Mouse (Mus musculus) MEL (cell line): ENCODE data around the gene Itgae. TPM values are rescaled to one million over a fixed set of nuclear protein-coding genes. Genes with fewer than 3 reads are reported as not detected.

ENCODE experiments used
- DNase-seq: peaks from one replicate; pipeline ENCODE4 v3.0.0; 2011; ENCODE audit warnings: low read depth, low spot score
- H3K27ac ChIP-seq: 2 replicates; pipeline ENCODE4 v1.5.1; 2012; ENCODE audit warnings: low read depth, mild to moderate bottlenecking, control low read depth, low read length, moderate library complexity; ENCODE audit not compliant: control insufficient read depth
- H3K27me3 ChIP-seq, 2 experiments: fragments of 150-350 bp in 1 of 2; sonication (generic) in 1 of 2; 2 replicates each; pipeline ENCODE4 v1.6.1; 2012; ENCODE audit warnings: low read length in 2 of 2, mild to moderate bottlenecking in 2 of 2, improper control_type of control experiment in 1 of 2, moderate library complexity in 1 of 2; ENCODE audit not compliant: insufficient read depth in 2 of 2, control insufficient read depth in 1 of 2
- H3K36me3 ChIP-seq, 2 experiments: 2 replicates each; pipeline ENCODE4 v1.6.1; 2012 to 2014; ENCODE audit warnings: low read length in 2 of 2, improper control_type of control experiment in 1 of 2, inconsistent platforms in 1 of 2, mild to moderate bottlenecking in 1 of 2; ENCODE audit not compliant: insufficient read depth in 2 of 2, control insufficient read depth in 1 of 2
- H3K4me1 ChIP-seq, 2 experiments: fragments of 150-350 bp in 1 of 2; sonication (generic) in 1 of 2; 2 replicates each; pipeline ENCODE4 v1.6.1; 2012; ENCODE audit warnings: low read length in 2 of 2, improper control_type of control experiment in 1 of 2, mild to moderate bottlenecking in 1 of 2; ENCODE audit not compliant: insufficient read depth in 2 of 2, control insufficient read depth in 1 of 2
- H3K4me3 ChIP-seq, 2 experiments: fragments of 150-350 bp in 1 of 2; sonication (generic) in 1 of 2; 2 replicates each; pipeline ENCODE4 v1.5.1; 2012; ENCODE audit warnings: low read depth in 2 of 2, low read length in 2 of 2, mild to moderate bottlenecking in 2 of 2, moderate library complexity in 2 of 2, control low read depth in 1 of 2, improper control_type of control experiment in 1 of 2; ENCODE audit not compliant: control insufficient read depth in 1 of 2, insufficient read depth in 1 of 2
- H3K79me2 ChIP-seq: 2 replicates; pipeline ENCODE4 v1.6.1; 2012; ENCODE audit warnings: mild to moderate bottlenecking, low read length, moderate library complexity; ENCODE audit not compliant: control insufficient read depth, poor library complexity, insufficient read depth
- H3K9ac ChIP-seq: 2 replicates; pipeline ENCODE4 v1.6.1; 2012; ENCODE audit warnings: low read depth, mild to moderate bottlenecking, control low read depth, low read length, moderate library complexity; ENCODE audit not compliant: control insufficient read depth, poor library complexity, severe bottlenecking
- H3K9me3 ChIP-seq: fragments of 150-350 bp; sonication (generic); replicated peaks from 2 replicates; pipeline ENCODE4 v1.6.1; 2012; ENCODE audit warnings: mild to moderate bottlenecking, low read length, improper control_type of control experiment, moderate library complexity; ENCODE audit not compliant: insufficient read depth
- BHLHE40 ChIP-seq: IDR thresholded peaks from 2 replicates; pipeline ENCODE4 v1.6.1; 2012; ENCODE audit warnings: low read depth, mild to moderate bottlenecking, inconsistent platforms, low read length, improper control_type of control experiment, borderline replicate concordance
- CTCF ChIP-seq, 3 experiments: IDR thresholded peaks in 2 of 3; conservative IDR thresholded peaks in 1 of 3; 2 replicates each; pipeline ENCODE4 v1.5.1; 2011 to 2012; ENCODE audit warnings: low read length in 3 of 3, low read depth in 2 of 3, mild to moderate bottlenecking in 2 of 3, improper control_type of control experiment in 1 of 3, inconsistent platforms in 1 of 3, mixed read lengths in 1 of 3, moderate library complexity in 1 of 3; ENCODE audit not compliant: control insufficient read depth in 1 of 3, insufficient read depth in 1 of 3, poor library complexity in 1 of 3, severe bottlenecking in 1 of 3
- ELF1 ChIP-seq: IDR thresholded peaks from 2 replicates; pipeline ENCODE4 v1.6.1; 2014; ENCODE audit warnings: low read depth, mild to moderate bottlenecking, inconsistent platforms, low read length, improper control_type of control experiment, moderate library complexity
- EP300 ChIP-seq, 2 experiments: IDR thresholded peaks; 2 replicates each; pipeline ENCODE4 v1.6.1; 2011; ENCODE audit warnings: improper control_type of control experiment in 2 of 2, low read length in 2 of 2, low read depth in 1 of 2, mild to moderate bottlenecking in 1 of 2
- ETS1 ChIP-seq: IDR thresholded peaks from 2 replicates; pipeline ENCODE4 v1.6.1; 2012; ENCODE audit warnings: low read depth, mild to moderate bottlenecking, inconsistent platforms, low read length, improper control_type of control experiment, moderate library complexity
- GABPA ChIP-seq: IDR thresholded peaks from 2 replicates; pipeline ENCODE4 v1.6.1; 2012; ENCODE audit warnings: low read depth, mild to moderate bottlenecking, inconsistent platforms, low read length, improper control_type of control experiment, moderate library complexity
- GATA1 ChIP-seq: IDR thresholded peaks from 2 replicates; pipeline ENCODE4 v1.6.1; 2011; ENCODE audit warnings: low read depth, low read length, improper control_type of control experiment
- JUND ChIP-seq: IDR thresholded peaks from 2 replicates; pipeline ENCODE4 v1.6.1; 2011; ENCODE audit warnings: low read depth, mild to moderate bottlenecking, improper control_type of control experiment, low read length
- MAX ChIP-seq: IDR thresholded peaks from 2 replicates; pipeline ENCODE4 v1.6.1; 2011; ENCODE audit warnings: low read length, improper control_type of control experiment
- MEF2A ChIP-seq: IDR thresholded peaks from 2 replicates; pipeline ENCODE4 v1.6.1; 2014; ENCODE audit warnings: low read depth, mild to moderate bottlenecking, inconsistent platforms, low read length, improper control_type of control experiment; ENCODE audit not compliant: poor library complexity, insufficient replicate concordance, severe bottlenecking; ENCODE audit errors: extremely low read depth
- MXI1 ChIP-seq: IDR thresholded peaks from 2 replicates; pipeline ENCODE4 v1.6.1; 2011; ENCODE audit warnings: mild to moderate bottlenecking, low read depth, low read length, improper control_type of control experiment
- MYC ChIP-seq: IDR thresholded peaks from 2 replicates; pipeline ENCODE4 v1.6.1; 2011; ENCODE audit warnings: low read depth, mild to moderate bottlenecking, low read length, improper control_type of control experiment, moderate library complexity
- NELFE ChIP-seq: IDR thresholded peaks from 2 replicates; pipeline ENCODE4 v1.6.1; 2011; ENCODE audit warnings: low read depth, low read length, improper control_type of control experiment
- NRF1 ChIP-seq: IDR thresholded peaks from 2 replicates; pipeline ENCODE4 v1.6.1; 2014; ENCODE audit warnings: low read depth, mild to moderate bottlenecking, inconsistent platforms, low read length, improper control_type of control experiment, moderate library complexity; ENCODE audit not compliant: poor library complexity, insufficient read depth, severe bottlenecking
- RAD21 ChIP-seq: IDR thresholded peaks from 2 replicates; pipeline ENCODE4 v1.6.1; 2011; ENCODE audit warnings: mild to moderate bottlenecking, low read depth, low read length, improper control_type of control experiment
- SIN3A ChIP-seq: IDR thresholded peaks from 2 replicates; pipeline ENCODE4 v1.6.1; 2012; ENCODE audit warnings: low read length, improper control_type of control experiment, inconsistent platforms
- SMC3 ChIP-seq: IDR thresholded peaks from 2 replicates; pipeline ENCODE4 v1.6.1; 2011; ENCODE audit warnings: low read depth, low read length, improper control_type of control experiment
- TAL1 ChIP-seq: IDR thresholded peaks from 2 replicates; pipeline ENCODE4 v1.6.1; 2012; ENCODE audit warnings: mild to moderate bottlenecking, inconsistent platforms, low read length, moderate library complexity, mixed read lengths
- TCF12 ChIP-seq: IDR thresholded peaks from 2 replicates; pipeline ENCODE4 v1.6.1; 2014; ENCODE audit warnings: low read depth, mild to moderate bottlenecking, inconsistent platforms, low read length, improper control_type of control experiment, moderate library complexity
- USF1 ChIP-seq: IDR thresholded peaks from 2 replicates; pipeline ENCODE4 v1.6.1; 2014; ENCODE audit warnings: low read depth, mild to moderate bottlenecking, inconsistent platforms, low read length, improper control_type of control experiment, moderate library complexity
- USF2 ChIP-seq, 2 experiments: IDR thresholded peaks; 2 replicates each; pipeline ENCODE4 v1.6.1; 2011 to 2012; ENCODE audit warnings: improper control_type of control experiment in 2 of 2, low read length in 2 of 2, borderline replicate concordance in 1 of 2, inconsistent platforms in 1 of 2, low read depth in 1 of 2, mild to moderate bottlenecking in 1 of 2; ENCODE audit not compliant: insufficient read depth in 1 of 2
- ZC3H11A ChIP-seq: IDR thresholded peaks from 2 replicates; pipeline ENCODE4 v1.6.1; 2012; ENCODE audit warnings: low read depth, mild to moderate bottlenecking, inconsistent platforms, low read length, improper control_type of control experiment
- ZMIZ1 ChIP-seq: IDR thresholded peaks from 2 replicates; pipeline ENCODE4 v1.6.1; 2012; ENCODE audit warnings: low read depth, mild to moderate bottlenecking, inconsistent platforms, low read length, improper control_type of control experiment, moderate library complexity
- ZNF384 ChIP-seq: IDR thresholded peaks from 2 replicates; pipeline ENCODE4 v1.6.1; 2012; ENCODE audit warnings: low read depth, mild to moderate bottlenecking, inconsistent platforms, low read length, improper control_type of control experiment
- polyA plus RNA-seq, 2 experiments: library from polyadenylated mRNA; stranded (reverse) in 1 of 2; unstranded in 1 of 2; fragments of >175 nt in 1 of 2; fragments of >200 nt in 1 of 2; gene quantifications; 2 replicates each; pipeline versions ENCODE4 v1.2.1 to v1.2.4; 2012; ENCODE audit warnings: low replicate concordance in 2 of 2, low read depth in 1 of 2; ENCODE audit not compliant: insufficient read length in 2 of 2, insufficient read depth in 1 of 2, missing spikeins in 1 of 2
- total RNA-seq: library from RNA; depleted of rRNA; stranded (reverse); fragments of 300-350 nt; gene quantifications from 2 replicates; pipeline ENCODE4 v1.2.3, GENCODE M21; 2012

Itgae gene
- total and polyA plus RNA-seq, 3 experiments: 0.04 to 0.22 TPM; not detected in 1

DNA sequence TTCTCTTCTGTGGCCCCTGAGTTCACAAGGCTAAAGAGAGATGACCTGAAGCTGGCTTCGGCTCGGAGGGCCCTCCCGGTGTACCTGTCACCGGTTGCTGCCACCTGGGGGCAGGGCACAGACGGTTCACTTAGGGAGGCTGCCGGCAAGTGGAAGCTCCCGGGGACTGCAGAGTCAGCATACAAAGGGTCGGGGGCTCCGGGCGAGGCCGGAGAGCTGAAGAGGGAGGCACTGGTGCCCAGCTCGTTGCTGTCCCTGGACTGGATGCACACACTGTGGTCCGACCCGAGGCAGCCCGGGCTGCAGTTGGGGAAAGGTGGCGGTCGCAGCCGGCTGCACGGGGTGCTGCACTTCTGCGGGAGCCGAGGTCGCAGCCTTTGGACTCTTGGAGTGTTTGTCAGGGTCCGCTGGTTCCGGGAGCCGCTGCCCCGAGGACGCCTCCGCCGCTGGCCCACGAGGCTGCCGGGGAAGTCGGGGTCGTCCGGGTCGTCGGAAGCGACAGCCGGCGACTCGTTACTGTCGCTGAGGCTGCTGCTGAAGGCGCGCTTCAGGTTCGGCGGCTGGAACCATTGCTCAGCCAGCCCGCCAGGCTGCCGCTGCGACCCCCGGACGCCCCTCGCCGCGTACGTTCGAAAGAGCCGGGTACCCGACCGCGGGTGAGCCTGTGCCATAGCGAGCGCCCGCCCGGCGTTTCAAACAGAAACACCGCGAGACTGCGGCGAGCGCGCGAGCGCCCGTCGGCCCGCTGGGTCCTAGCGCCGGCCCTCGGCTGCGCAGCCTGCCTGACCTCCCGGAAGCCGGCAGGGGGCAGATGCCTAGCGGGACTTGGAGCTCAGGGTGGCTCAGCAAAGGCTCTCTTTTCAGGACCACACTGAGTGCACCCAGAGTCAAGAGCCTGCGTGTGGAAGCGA, 47.5 kb downstream of the Itgae start, which contains the start of gene Haspin (continued):
- TF ChIP-seq GABPA (no peak), GATA1 (no peak), USF2 (IDR thresholded peaks at IDR 0.05; ENCODE audit: borderline replicate concordance in 1 of 2, insufficient read depth in 1 of 2, low read depth in 1 of 2, low read length in 2 of 2) (no peak), SMC3 (peak; percentile 87), MYC (0 out of 2 replicates have a peak, but pooled peaks have one; percentile 8), SIN3A (peak; percentile 95), ELF1 (peak; percentile 74; the same call in 1 of the 2 replicates), ETS1 (peak; percentile 11; the same call in 1 of the 2 replicates), RAD21 (peak; percentile 69), TAL1 (no peak), ZC3H11A (no peak; the same call in 1 of the 2 replicates), EP300 (IDR thresholded peaks at IDR 0.05; ENCODE audit: low read depth in 1 of 2, low read length in 2 of 2) (no peak), CTCF (IDR thresholded peaks at IDR 0.05 in 2 of 3, conservative IDR thresholded peaks at IDR 0.05 in 1 of 3; ENCODE audit: control insufficient read depth in 1 of 3, insufficient read depth in 1 of 3, low read depth in 2 of 3, low read length in 3 of 3, poor library complexity in 1 of 3, severe bottlenecking in 1 of 3) (peak; percentile 80 to 100 (median 96)), NRF1 (peak; percentile 46; the same call in 1 of the 2 replicates), ZMIZ1 (peak; percentile 83), BHLHE40 (no peak)

GRCm38 (mm10) chr11:73144261-73144681, 53.9 kb downstream of the Itgae start:
- H3K9ac ChIP-seq: no peak overlapping the region
- no peaks in the 10 kb centered on the region for H3K36me3 ChIP-seq
- no peak for DNase-seq
- H3K4me3 ChIP-seq: no peak overlapping the region
- H3K9me3 ChIP-seq: no peaks in the 10 kb centered on the region
- no peaks in the 10 kb centered on the region; a peak in 2 of 4 replicates for H3K27me3 ChIP-seq
- no peaks in the 10 kb centered on the region for H3K4me1 ChIP-seq
- no peaks in the 10 kb centered on the region for H3K79me2 ChIP-seq
- no peak overlapping the region for H3K27ac ChIP-seq
- no peak for TF ChIP-seq SIN3A
- TF ChIP-seq TCF12: no peak
- no peak for TF ChIP-seq CTCF (IDR thresholded peaks at IDR 0.05 in 2 of 3, conservative IDR thresholded peaks at IDR 0.05 in 1 of 3; ENCODE audit: control insufficient read depth in 1 of 3, insufficient read depth in 1 of 3, low read depth in 2 of 3, low read length in 3 of 3, poor library complexity in 1 of 3, severe bottlenecking in 1 of 3)
- TF ChIP-seq ZNF384: no peak
- no peak for TF ChIP-seq USF1
- TF ChIP-seq MAX: no peak
- TF ChIP-seq MYC: no peak
- TF ChIP-seq NELFE: no peak
- TF ChIP-seq JUND: no peak
- no peak for TF ChIP-seq MXI1
- TF ChIP-seq TAL1: no peak
- TF ChIP-seq ELF1: no peak
- no peak for TF ChIP-seq GABPA
- no peak for TF ChIP-seq MEF2A
- TF ChIP-seq, all 39 proteins: peak for 0
